Mouse (Mus musculus) myocyte (in vitro differentiated cells): ENCODE results near the gene Fbxo31.

ENCODE experiments used
- CEBPB ChIP-seq: IDR thresholded peaks from 2 replicates; pipeline ENCODE4 v1.6.1; 2011; ENCODE audit warnings: mild to moderate bottlenecking, moderate library complexity; ENCODE audit not compliant: poor library complexity, insufficient read depth, severe bottlenecking
- E2F4 ChIP-seq: IDR thresholded peaks from one replicate; pipeline ENCODE4 v1.6.1; 2011; ENCODE audit warnings: mild to moderate bottlenecking, control low read depth, moderate library complexity; ENCODE audit not compliant: insufficient read depth
- MAX ChIP-seq: IDR thresholded peaks from one replicate; pipeline ENCODE4 v1.6.1; 2011; ENCODE audit warnings: low read depth, mild to moderate bottlenecking, control low read depth
- MYOD1 ChIP-seq, 3 experiments: IDR thresholded peaks; one replicate each; pipeline ENCODE4 v1.6.1; 2011; ENCODE audit warnings: control low read depth in 2 of 3, low read depth in 2 of 3, mild to moderate bottlenecking in 2 of 3, moderate library complexity in 1 of 3; ENCODE audit not compliant: insufficient read length in 2 of 3, control insufficient read depth in 1 of 3
- POLR2A ChIP-seq: IDR thresholded peaks from one replicate; pipeline ENCODE4 v1.6.1; 2011; ENCODE audit warnings: low read depth, mild to moderate bottlenecking, control low read depth, moderate library complexity; ENCODE audit not compliant: insufficient read length
- POLR2AphosphoS2 ChIP-seq: IDR thresholded peaks from one replicate; pipeline ENCODE4 v1.6.1; 2011; ENCODE audit warnings: low read depth, control low read depth; ENCODE audit not compliant: insufficient read length
- REST ChIP-seq: IDR thresholded peaks from one replicate; pipeline ENCODE4 v1.6.1; 2011; ENCODE audit warnings: mild to moderate bottlenecking, control low read depth, moderate library complexity; ENCODE audit not compliant: insufficient read depth, insufficient read length
- SRF ChIP-seq: IDR thresholded peaks from one replicate; pipeline ENCODE4 v1.6.1; 2011; ENCODE audit warnings: low read depth; ENCODE audit not compliant: control insufficient read depth, insufficient read length
- TCF12 ChIP-seq: IDR thresholded peaks from one replicate; pipeline ENCODE4 v1.6.1; 2011; ENCODE audit warnings: mild to moderate bottlenecking, control low read depth; ENCODE audit not compliant: poor library complexity, insufficient read depth, severe bottlenecking
- TCF3 ChIP-seq: IDR thresholded peaks from one replicate; pipeline ENCODE4 v1.6.1; 2011; ENCODE audit warnings: low read depth, control low read depth; ENCODE audit not compliant: insufficient read length
- USF1 ChIP-seq: IDR thresholded peaks from one replicate; pipeline ENCODE4 v1.6.1; 2011; ENCODE audit warnings: low read depth, mild to moderate bottlenecking, control low read depth, moderate library complexity

- no peak for TF ChIP-seq TCF3
- TF ChIP-seq POLR2A = no peak
- no peak for TF ChIP-seq MYOD1 (IDR thresholded peaks at IDR 0.05; ENCODE audit: control insufficient read depth in 1 of 3, insufficient read length in 2 of 3, low read depth in 2 of 3)
- no peak for TF ChIP-seq MAX
- no peak for TF ChIP-seq REST
- no peak for TF ChIP-seq USF1
- TF ChIP-seq CEBPB = no peak
- no peak for TF ChIP-seq E2F4
- no peak for TF ChIP-seq SRF
- no peak for TF ChIP-seq TCF12
- no peak for TF ChIP-seq POLR2AphosphoS2
Observed at GRCm38 (mm10) chr8:121550056-121550455, 28.6 kb downstream of the Fbxo31 start.
